Mouse (Mus musculus) retina, postnatal 7 days (tissue): ENCODE results near the gene Pira2.
"Not testable (repeated sequence)": the region's sequence is repeated elsewhere in the genome, so short reads cannot be mapped to it uniquely, and the experiment has no call there.

Experiments
- DNase-seq: peaks from one replicate; pipeline ENCODE4 v3.0.0-alpha.2; 2012; ENCODE audit warnings: low read depth, low spot score

Gene Pira2

DNA sequence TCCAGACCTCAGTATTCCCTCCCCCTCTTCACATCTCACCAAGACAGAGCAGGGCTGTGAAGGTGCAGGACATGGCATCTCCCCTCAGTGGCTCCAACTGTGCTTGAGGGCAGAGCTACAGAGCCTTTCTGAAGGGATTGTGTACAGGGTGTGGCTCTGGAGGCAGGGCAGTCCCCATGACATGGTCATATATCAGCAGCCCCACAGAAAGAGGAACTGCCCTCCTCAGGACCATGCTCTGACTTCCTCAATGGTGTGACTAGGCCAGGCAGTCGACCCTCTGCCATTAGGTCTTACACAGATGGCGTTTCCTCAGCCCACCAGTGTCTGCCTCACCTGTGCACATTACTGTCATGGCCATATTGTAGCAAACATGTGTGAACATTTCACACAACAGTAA lies at the start of gene Pira2:
Gene Pira2, minus strand, starts transcription at position 101 of the 400 bp plus-strand sequence.
- DNase-seq = not testable (repeated sequence)

DNA sequence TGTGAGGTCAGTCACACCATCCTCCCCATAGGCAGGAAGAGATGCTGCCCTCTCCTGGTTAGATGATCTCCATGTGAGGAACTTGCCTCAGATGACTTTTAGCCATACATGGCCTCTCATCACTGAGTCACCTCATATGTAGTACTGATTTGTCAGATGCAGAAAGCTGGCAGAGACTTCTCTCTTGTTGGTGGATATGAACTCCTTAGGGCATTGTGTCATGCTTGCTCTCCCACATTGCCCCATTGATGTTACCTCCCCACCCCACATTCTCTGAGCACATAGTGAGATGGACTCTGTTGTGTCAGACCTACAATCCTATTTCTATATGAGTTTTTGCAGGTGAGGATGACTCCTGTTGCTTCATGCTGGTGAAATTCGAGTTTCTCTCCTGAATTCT lies 30.2 kb upstream of the Pira2 start:
- DNase-seq = not testable (repeated sequence)

DNA sequence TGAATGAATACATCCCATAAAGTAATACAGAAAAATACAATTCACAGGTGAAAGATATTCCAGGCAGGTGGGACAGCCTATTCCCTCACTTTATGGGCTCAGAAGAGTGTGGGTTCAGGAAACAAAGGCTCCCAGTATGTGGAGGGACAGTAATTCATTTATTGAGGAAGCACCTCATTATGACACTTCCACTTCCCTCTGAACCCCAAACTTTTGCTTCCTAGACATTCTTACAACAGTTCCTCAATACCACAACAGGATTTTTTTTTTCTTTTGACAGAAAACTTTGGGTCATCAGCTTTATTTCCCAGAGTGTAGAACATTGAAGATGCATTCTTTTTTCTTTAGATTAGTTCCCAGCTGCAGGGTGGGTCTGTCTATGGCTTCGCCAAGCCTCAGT lies 7.0 kb downstream of the Pira2 start:
- DNase-seq = not testable (repeated sequence)

DNA sequence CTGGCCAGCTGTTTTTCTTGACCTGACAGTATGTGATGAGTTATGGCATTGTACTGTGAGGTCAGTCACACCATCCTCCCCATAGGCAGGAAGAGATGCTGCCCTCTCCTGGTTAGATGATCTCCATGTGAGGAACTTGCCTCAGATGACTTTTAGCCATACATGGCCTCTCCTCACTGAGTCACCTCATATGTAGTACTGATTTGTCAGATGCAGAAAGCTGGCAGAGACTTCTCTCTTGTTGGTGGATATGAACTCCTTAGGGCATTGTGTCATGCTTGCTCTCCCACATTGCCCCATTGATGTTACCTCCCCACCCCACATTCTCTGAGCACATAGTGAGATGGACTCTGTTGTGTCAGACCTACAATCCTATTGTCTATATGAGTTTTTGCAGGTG lies 14.2 kb downstream of the Pira2 start:
- DNase-seq = not testable (repeated sequence)

- DNase-seq = not testable (repeated sequence)
These were observed 19.3 kb downstream of the Pira2 start, which contains the start of gene Gm15448 for GRCm38 (mm10) chr7:3825599-3825998. Gene Gm15448, minus strand, starts transcription at chr7:3825687.

- DNase-seq = not testable (repeated sequence)
These were observed 32.9 kb downstream of the Pira2 start for GRCm38 (mm10) chr7:3811912-3812311.

GRCm38 (mm10) chr7:3802935-3803334 lies 41.9 kb downstream of the Pira2 start:
- DNase-seq = not testable (repeated sequence)

DNA sequence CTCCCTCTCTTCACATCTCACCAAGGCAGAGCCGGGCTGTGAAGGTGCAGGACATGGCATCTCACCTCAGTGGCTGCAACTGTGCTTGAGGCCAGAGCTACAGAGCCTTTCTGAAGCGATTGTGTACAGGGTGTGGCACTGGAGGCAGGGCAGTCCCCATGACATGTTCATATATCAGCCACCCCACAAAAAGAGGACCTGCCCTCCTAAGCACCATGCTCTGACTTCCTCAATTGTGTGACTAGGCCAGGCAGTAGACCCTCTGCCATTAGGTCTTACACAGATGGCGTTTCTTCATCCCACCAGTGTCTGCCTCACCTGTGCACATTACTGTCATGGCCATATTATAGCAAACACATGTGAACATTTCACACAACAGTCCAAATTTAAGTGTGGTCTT lies 44.9 kb downstream of the Pira2 start:
- not testable (repeated sequence) for DNase-seq

DNA sequence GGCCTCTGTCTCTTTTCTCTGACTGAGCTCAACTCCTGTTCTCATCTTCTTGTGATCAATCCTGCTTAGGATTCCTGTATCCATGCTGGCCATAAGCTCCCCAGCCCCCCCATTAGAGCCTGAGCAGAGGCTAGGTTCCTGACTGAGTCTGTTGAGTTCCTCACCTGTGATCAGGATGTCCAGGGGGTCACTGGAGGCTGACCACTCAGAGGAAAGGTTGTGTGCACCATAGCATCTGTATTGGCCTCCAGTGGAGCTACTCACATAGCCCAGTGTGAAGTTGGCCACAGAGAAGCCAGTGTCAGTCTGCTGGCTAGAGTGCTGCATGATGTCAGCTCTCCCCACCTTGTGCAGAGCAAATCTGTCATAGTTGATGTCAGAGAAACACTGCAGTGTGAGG lies 48.6 kb downstream of the Pira2 start:
- not testable (repeated sequence) for DNase-seq
